Mouse (Mus musculus) C2C12 (cell line): ENCODE data around the gene Lamc1.

Source experiments
- CTCF ChIP-seq: IDR thresholded peaks from one replicate; pipeline ENCODE4 v1.5.1; 2011; ENCODE audit not compliant: control insufficient read depth, insufficient read depth, insufficient read length
- MAX ChIP-seq: IDR thresholded peaks from one replicate; pipeline ENCODE4 v1.6.1; 2011; ENCODE audit warnings: mild to moderate bottlenecking, control low read depth
- MYOD1 ChIP-seq: IDR thresholded peaks from one replicate; pipeline ENCODE4 v1.6.1; 2011; ENCODE audit warnings: low read depth; ENCODE audit not compliant: control insufficient read depth, insufficient read length

DNA sequence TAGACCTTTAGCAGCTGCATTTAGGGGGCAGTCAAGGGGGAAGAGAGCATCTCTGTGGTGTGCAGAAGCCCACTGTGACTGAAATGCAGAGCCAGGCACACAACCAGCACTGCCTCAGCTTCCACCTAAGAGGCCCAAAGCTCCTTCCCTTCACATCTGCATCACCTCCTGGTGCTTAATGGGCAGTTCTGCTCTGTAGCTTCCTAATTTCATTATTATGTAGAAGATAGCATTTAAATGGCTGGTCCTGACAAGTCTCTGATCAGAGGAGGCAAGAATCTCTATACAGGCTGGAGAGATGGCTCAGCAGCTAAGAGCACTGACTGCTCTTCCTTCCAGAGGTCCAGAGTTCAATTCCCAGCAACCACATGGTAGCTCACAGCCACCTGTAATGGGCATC is 16.3 kb downstream of the Lamc1 start:
- TF ChIP-seq CTCF (no peak), MYOD1 (no peak), MAX (no peak)
